In genomic region chr17:15091739-15092138, GRCm38 (mm10) we compare ENCODE assay signal across 30 mouse cellular contexts. TPM values are rescaled to one million over a fixed set of nuclear protein-coding genes. Genes with fewer than 3 reads are reported as not detected.
"Had no signal": no experiment of that assay in that cellular context is flagged by ENCODE, and none has a peak within 500 bp of the region (broad histone marks: within the 10 kb centered on the region; RNA-seq: fewer than 3 reads in every experiment).

No protein-coding gene starts in this region.

- H3K36me3 ChIP-seq: heart, embryonic 13.5 days; heart, embryonic 15.5 days; hindbrain, embryonic 13.5 days; hindbrain, embryonic 15.5 days; intestine, embryonic 15.5 days; limb, embryonic 13.5 days; limb, embryonic 15.5 days; liver, embryonic 12.5 days had no signal

- H3K9me3 ChIP-seq: heart, embryonic 13.5 days; heart, embryonic 15.5 days; hindbrain, embryonic 13.5 days; hindbrain, embryonic 15.5 days; intestine, embryonic 15.5 days; limb, embryonic 13.5 days; limb, embryonic 15.5 days; liver, embryonic 12.5 days had no signal

- H3K9ac ChIP-seq: heart, embryonic 13.5 days; heart, embryonic 15.5 days; hindbrain, embryonic 13.5 days; hindbrain, embryonic 15.5 days; intestine, embryonic 15.5 days; limb, embryonic 13.5 days; limb, embryonic 15.5 days; liver, embryonic 12.5 days; liver, embryonic 14.5 days had no signal

- ATAC-seq: inflammation-experienced regulatory T-cells, adult 6 months; intestine, embryonic 15.5 days; liver, embryonic 12.5 days had no signal

- H3K4me3 ChIP-seq: heart, adult 2 months; heart, embryonic 13.5 days; heart, embryonic 15.5 days; hindbrain, embryonic 13.5 days; hindbrain, embryonic 15.5 days; intestine, embryonic 15.5 days; layer of hippocampus, adult 2 months; left cerebral cortex, adult 2 months; limb, embryonic 13.5 days; limb, embryonic 15.5 days; liver, embryonic 12.5 days had no signal

- DNase-seq: gastrocnemius, postnatal 14 days; gastrocnemius, postnatal 36 days; heart, adult 11 months; heart, adult 2 months; heart, postnatal 14 days; heart, postnatal 36 days; kidney, adult 18-20 months; kidney, adult 8-10 months; kidney, postnatal 10 days; kidney, postnatal 25 days; kidney, postnatal 4 days had no signal

- H3K27me3 ChIP-seq: hindbrain, embryonic 15.5 days; intestine, embryonic 15.5 days; limb, embryonic 13.5 days; limb, embryonic 15.5 days had no signal

- H3K4me1 ChIP-seq: heart, embryonic 15.5 days had no signal

- H3K4me2 ChIP-seq: heart, embryonic 11.5 days; heart, embryonic 13.5 days; heart, embryonic 15.5 days; hindbrain, embryonic 13.5 days; hindbrain, embryonic 15.5 days; intestine, embryonic 15.5 days; limb, embryonic 13.5 days; limb, embryonic 15.5 days; liver, embryonic 12.5 days had no signal

- H3K27ac ChIP-seq: heart, adult 2 months; heart, embryonic 13.5 days; heart, embryonic 15.5 days; hindbrain, embryonic 13.5 days; hindbrain, embryonic 15.5 days; intestine, embryonic 15.5 days; layer of hippocampus, adult 2 months; left cerebral cortex, adult 2 months; limb, embryonic 13.5 days; limb, embryonic 15.5 days; liver, embryonic 12.5 days; liver, embryonic 14.5 days had no signal

RNA-seq across cellular contexts. Expression of gene Tcte3, which starts 50.5 kb away (rescaled TPM):
- total RNA-seq: gastrocnemius, adult 18-20 months; gastrocnemius, postnatal 36 days; heart, postnatal 36 days; hematopoietic stem cell, adult 5-6 weeks; liver, adult 2 months had no signal
- polyA plus RNA-seq: heart, adult 2 months; heart, postnatal 0 days; hindbrain, embryonic 11.5 days; hindbrain, embryonic 13.5 days; kidney, embryonic 14.5 days; liver, adult 2 months had no signal
